Comparison of ENCODE assay signal across 30 mouse cellular contexts in genomic region chr12:105587526-105587925, GRCm38 (mm10). TPM values are rescaled to one million over a fixed set of nuclear protein-coding genes. Genes with fewer than 3 reads are reported as not detected.
A peak's percentile ranks its signal among the peaks of the same experiment; 100 is the strongest.
DNase-seq lines count a peak whose midpoint lies in the region; ATAC-seq lines count a peak whose summit lies in the region.
"Had no signal": no experiment of that assay in that cellular context is flagged by ENCODE, and none has a peak within 500 bp of the region (broad histone marks: within the 10 kb centered on the region; RNA-seq: fewer than 3 reads in every experiment).

No protein-coding gene starts in this region.

- WGBS in midbrain, embryonic 11.5 days, result 87% methylated on average over 8 of the region's 8 CpGs
- 85% methylated on average over 8 of the region's 8 CpGs for WGBS in midbrain, embryonic 14.5 days

- no peak for ATAC-seq in midbrain, embryonic 11.5 days (ENCODE audit: low FRiP score)
- ATAC-seq in midbrain, embryonic 14.5 days (ENCODE audit: low FRiP score, low TSS enrichment), result no peak
- ATAC-seq: activated CD4-positive, CD25-positive, alpha-beta regulatory T cell, adult 4 months; CD4-positive, CD25-positive, alpha-beta regulatory T cell, adult 4 months; forebrain, embryonic 15.5 days; intestine, postnatal 0 days had no signal

- H3K27ac ChIP-seq in midbrain, embryonic 11.5 days (ENCODE audit: low read depth, low read length), result no peak overlapping the region
- H3K27ac ChIP-seq in midbrain, embryonic 14.5 days (replicated peaks; ENCODE audit: low read depth, low read length), result no peak overlapping the region
- H3K27ac ChIP-seq: embryonic facial prominence, embryonic 13.5 days; forebrain, embryonic 12.5 days; forebrain, embryonic 15.5 days; heart, embryonic 15.5 days; hindbrain, embryonic 14.5 days had no signal

- peak; percentile 38 for DNase-seq in adrenal gland, adult 8-10 months
- no peak for DNase-seq in adrenal gland, adult 18-20 months (ENCODE audit: low spot score in 2 of 2)
- DNase-seq in midbrain, embryonic 11.5 days (ENCODE audit: low spot score, missing footprints), result peak; percentile 68
- no peak for DNase-seq in midbrain, embryonic 14.5 days
- peak; percentile 80 for DNase-seq in adrenal gland, postnatal 14 days
- DNase-seq in urinary bladder, postnatal 4 days (ENCODE audit: low spot score in 2 of 2), result no peak
- DNase-seq: cerebellum, adult 11-12 months; cerebellum, adult 8-10 months; cerebellum, postnatal 10 days; cerebellum, postnatal 36 days; embryo, embryonic 11 days; gastrocnemius, postnatal 14 days; heart, adult 11 months; heart, postnatal 10 days; heart, postnatal 36 days; kidney, adult 2 months had no signal

- H3K27me3 ChIP-seq in midbrain, embryonic 11.5 days (ENCODE audit: control insufficient read depth, insufficient read depth, low read length), result no peaks in the 10 kb centered on the region
- H3K27me3 ChIP-seq in midbrain, embryonic 14.5 days (ENCODE audit: control insufficient read depth, insufficient read depth, low read length), result no peaks in the 10 kb centered on the region
- H3K27me3 ChIP-seq: forebrain, embryonic 15.5 days had no signal

- H3K9ac ChIP-seq in midbrain, embryonic 11.5 days (ENCODE audit: low read length), result no peak overlapping the region
- H3K9ac ChIP-seq in midbrain, embryonic 14.5 days (replicated peaks; ENCODE audit: low read length), result no peak overlapping the region
- H3K9ac ChIP-seq: embryonic facial prominence, embryonic 13.5 days; forebrain, embryonic 12.5 days; forebrain, embryonic 15.5 days; heart, embryonic 12.5 days; heart, embryonic 15.5 days; hindbrain, embryonic 14.5 days had no signal

- H3K4me1 ChIP-seq in midbrain, embryonic 11.5 days (ENCODE audit: control insufficient read depth, insufficient read depth, low read length), result peaks cover 6% of the 10 kb centered on the region; the same call in 1 of the 2 replicates
- no peaks in the 10 kb centered on the region for H3K4me1 ChIP-seq in midbrain, embryonic 14.5 days (ENCODE audit: control insufficient read depth, insufficient read depth, low read length)

- no peak overlapping the region for H3K4me2 ChIP-seq in midbrain, embryonic 11.5 days
- no peak overlapping the region for H3K4me2 ChIP-seq in midbrain, embryonic 14.5 days (ENCODE audit: low read length)
- H3K4me2 ChIP-seq: embryonic facial prominence, embryonic 13.5 days; forebrain, embryonic 12.5 days; forebrain, embryonic 15.5 days; heart, embryonic 12.5 days; heart, embryonic 15.5 days; hindbrain, embryonic 14.5 days had no signal

- no peaks in the 10 kb centered on the region for H3K36me3 ChIP-seq in midbrain, embryonic 11.5 days (ENCODE audit: control insufficient read depth, insufficient read depth, low read length)
- H3K36me3 ChIP-seq in midbrain, embryonic 14.5 days (ENCODE audit: control insufficient read depth, insufficient read depth, low read length), result no peaks in the 10 kb centered on the region
- H3K36me3 ChIP-seq: embryonic facial prominence, embryonic 10.5 days; embryonic facial prominence, embryonic 13.5 days; forebrain, embryonic 12.5 days; forebrain, embryonic 15.5 days; heart, embryonic 12.5 days; heart, embryonic 15.5 days had no signal

- H3K4me3 ChIP-seq in midbrain, embryonic 11.5 days (ENCODE audit: low read depth, low read length), result no peak overlapping the region
- H3K4me3 ChIP-seq in midbrain, embryonic 14.5 days (replicated peaks; ENCODE audit: low read depth, low read length), result no peak overlapping the region
- H3K4me3 ChIP-seq: embryonic facial prominence, embryonic 10.5 days; embryonic facial prominence, embryonic 13.5 days; erythroblast, embryonic 14.5 days; forebrain, embryonic 12.5 days; forebrain, embryonic 15.5 days; heart, embryonic 12.5 days; heart, embryonic 15.5 days had no signal

- H3K9me3 ChIP-seq in midbrain, embryonic 11.5 days (ENCODE audit: control insufficient read depth, low read length), result no peaks in the 10 kb centered on the region
- no peaks in the 10 kb centered on the region for H3K9me3 ChIP-seq in midbrain, embryonic 14.5 days (ENCODE audit: control insufficient read depth, low read length)
- H3K9me3 ChIP-seq: embryonic facial prominence, embryonic 10.5 days; embryonic facial prominence, embryonic 13.5 days; forebrain, embryonic 12.5 days; forebrain, embryonic 15.5 days; heart, embryonic 12.5 days; heart, embryonic 15.5 days had no signal

RNA-seq across cellular contexts. Expression of gene Bdkrb1, which starts 15.4 kb away (rescaled TPM):
- not detected for total RNA-seq in adrenal gland, adult 8-10 months (2022)
- under 1 TPM in 1 of 2 experiments, not detected in 1; 0.29 TPM for total RNA-seq in adrenal gland, adult 18-20 months (2021)
- polyA plus RNA-seq in midbrain, embryonic 11.5 days (2014; fragmentation: Nextera tagmentation; extraction: Ambion mirVana), result 0.12 TPM in 1 of 2 replicates, not detected in the other
- polyA plus RNA-seq in midbrain, embryonic 14.5 days (2014; fragmentation: Nextera tagmentation; extraction: Ambion mirVana), result not detected in 2 replicates
- 0.26 TPM in 1 of 2 replicates, not detected in the other for total RNA-seq in adrenal gland, postnatal 14 days (2021)
- total RNA-seq: ES-E14; gastrocnemius, postnatal 14 days; heart, postnatal 10 days; heart, postnatal 36 days had no signal
- polyA plus RNA-seq: embryonic facial prominence, embryonic 13.5 days; erythroblast, embryonic 14.5 days; forebrain, embryonic 12.5 days; heart, embryonic 12.5 days; heart, embryonic 15.5 days; hindbrain, embryonic 11.5 days; intestine, embryonic 14.5 days; kidney, adult 2 months had no signal

RNA-seq across cellular contexts. Expression of gene Bdkrb2, which starts 24.5 kb away (rescaled TPM):
- 10 to 100 TPM in 3 of 4 experiments, 1 to 10 TPM in 1; 7.6 to 14.0 (median 10.5) TPM for total RNA-seq in adrenal gland, adult 8-10 months (2022)
- 10 to 100 TPM; 11.7 to 14.9 TPM for total RNA-seq in adrenal gland, adult 18-20 months (2021)
- 0.10 and 0.12 TPM in 2 replicates for polyA plus RNA-seq in midbrain, embryonic 11.5 days (2014; fragmentation: Nextera tagmentation; extraction: Ambion mirVana)
- polyA plus RNA-seq in midbrain, embryonic 14.5 days (2014; fragmentation: Nextera tagmentation; extraction: Ambion mirVana), result 0.36 and 0.49 TPM in 2 replicates
- 10.0 and 11.9 TPM in 2 replicates for total RNA-seq in adrenal gland, postnatal 14 days (2021)
- polyA plus RNA-seq: activated CD4-positive, CD25-positive, alpha-beta regulatory T cell, adult 4 months; CD4-positive, CD25-positive, alpha-beta regulatory T cell, adult 4 months; erythroblast, embryonic 14.5 days had no signal

Comparison
In these comparisons a context has a peak if more than half of its experiments do, and no peak if none do; other contexts are left out.
1. DNase-seq: peak in adrenal gland, adult 8-10 months (single experiment), midbrain, embryonic 11.5 days (single experiment) and adrenal gland, postnatal 14 days (single experiment); none in adrenal gland, adult 18-20 months (0 of 2), midbrain, embryonic 14.5 days (single experiment) and urinary bladder, postnatal 4 days (0 of 2).